Mouse (Mus musculus): ENCODE data around the gene Olfr948. TPM values are rescaled to one million over a fixed set of nuclear protein-coding genes. Genes with fewer than 3 reads are reported as not detected.

Olfr948 gene
- not detected for total RNA-seq (2022)

DNA sequence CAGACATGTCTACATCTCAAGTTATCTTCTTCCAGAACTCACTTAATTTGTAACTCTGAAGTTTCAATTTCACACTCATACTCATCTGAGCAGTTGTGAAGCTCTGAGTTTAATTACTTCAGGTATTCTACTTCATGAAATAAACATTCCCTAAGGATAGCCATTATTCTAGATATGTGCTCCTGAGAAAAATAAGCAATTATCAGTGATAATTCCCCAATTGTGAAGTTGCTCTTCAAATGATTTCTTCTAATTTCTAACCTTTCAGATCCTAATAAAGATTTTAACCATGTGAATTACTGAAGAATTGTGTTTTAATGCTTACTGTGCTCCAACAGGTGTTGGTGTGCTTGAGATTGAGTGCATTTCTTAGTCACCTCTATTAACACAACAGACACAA, at the start of gene Olfr948:
Olfr948 (minus strand) TSS at position 101 of the 400 bp plus-strand sequence.
- no peak for DNase-seq (ENCODE audit: low spot score in 2 of 2)

GRCm38 (mm10) chr9:39287136-39287535, 38.7 kb downstream of the Olfr948 start:
- no peak for DNase-seq (ENCODE audit: low spot score in 2 of 2)

DNA sequence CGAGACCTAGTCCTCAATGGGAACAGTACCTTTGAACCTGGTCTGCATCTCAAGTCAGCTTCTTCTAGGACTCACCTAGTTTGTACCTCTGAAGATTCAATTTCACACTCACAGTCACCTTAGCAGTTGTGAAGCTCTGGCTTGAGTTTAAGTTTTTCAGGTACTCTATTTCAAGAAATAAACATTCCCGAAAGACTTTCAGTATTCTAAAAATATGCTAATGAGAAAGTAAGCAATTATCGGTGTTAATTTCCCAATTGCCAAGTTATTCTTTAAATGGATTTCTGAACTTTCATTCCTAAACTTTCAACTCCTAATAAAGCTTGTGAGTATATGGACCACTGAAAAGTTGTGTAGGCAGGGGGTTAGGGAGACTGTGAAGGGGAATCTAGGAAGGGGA, 49.1 kb downstream of the Olfr948 start, which contains the start of gene Olfr945:
Olfr945 (minus strand) TSS at position 101 of the 400 bp plus-strand sequence.
- DNase-seq (ENCODE audit: low spot score in 2 of 2) = no peak

Other genes starting within 250 kb of the Olfr948 start
- gene Olfr938, start 247.2 kb downstream of the Olfr948 start, total RNA-seq (2022) = not detected
- not detected for gene Olfr27, start 197.9 kb downstream of the Olfr948 start, total RNA-seq (2022)
- gene Olfr943, start 159.7 kb downstream of the Olfr948 start, total RNA-seq (2022) = not detected
- gene Olfr944, start 124.1 kb downstream of the Olfr948 start, total RNA-seq (2022) = not detected
- not detected for gene Olfr1537, start 76.1 kb downstream of the Olfr948 start, total RNA-seq (2022)
- not detected for gene Olfr945, start 49.2 kb downstream of the Olfr948 start, total RNA-seq (2022)
- gene Olfr951, start 61.4 kb upstream of the Olfr948 start, total RNA-seq (2022) = not detected
- gene Olfr952, start 101.1 kb upstream of the Olfr948 start, total RNA-seq (2022) = not detected
- gene Olfr954, start 130.7 kb upstream of the Olfr948 start, total RNA-seq (2022) = not detected
- not detected for gene Olfr955, start 145.9 kb upstream of the Olfr948 start, total RNA-seq (2022)
- not detected for gene Olfr44, start 167.9 kb upstream of the Olfr948 start, total RNA-seq (2022)
- gene Olfr957, start 189.8 kb upstream of the Olfr948 start, total RNA-seq (2022) = not detected
- not detected for gene Olfr958, start 228.0 kb upstream of the Olfr948 start, total RNA-seq (2022)
- not detected for gene Olfr959, start 249.5 kb upstream of the Olfr948 start, total RNA-seq (2022)